Mouse (Mus musculus): Measurements from ENCODE around the gene Susd3. TPM values are rescaled to one million over a fixed set of nuclear protein-coding genes. Genes with fewer than 3 reads are reported as not detected.

The Susd3 gene
- 1.8 and 1.9 TPM in 2 replicates for polyA plus RNA-seq (2015; fragmentation: Nextera tagmentation; extraction: Ambion mirVana)

DNA sequence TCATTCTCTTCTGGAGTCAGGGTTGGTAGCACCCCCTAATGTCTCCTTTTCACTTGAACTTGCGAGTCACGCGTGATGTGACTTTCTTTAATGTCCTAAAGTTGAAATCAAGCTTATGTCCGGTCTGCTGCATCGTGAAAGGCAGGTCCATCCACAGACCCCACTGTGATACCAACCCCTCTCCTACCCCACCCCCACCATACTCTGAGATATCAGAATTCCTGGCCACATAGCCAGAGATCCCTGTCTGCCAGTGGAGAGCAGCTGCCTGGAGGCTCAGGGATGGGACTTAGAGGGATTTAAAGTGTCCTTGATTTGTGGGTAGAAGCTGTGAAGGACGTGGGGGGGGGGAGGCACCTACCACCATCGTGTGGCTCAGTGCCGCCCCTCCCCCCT, at the start of gene Susd3:
Susd3 (minus strand) TSS at position 240 of the 396 bp plus-strand sequence.
- H3K27ac ChIP-seq: no peak within 1 kb of the TSS
- no peak for ATAC-seq (ENCODE audit: low FRiP score, low read depth)
- H3K9ac ChIP-seq: peak within 1 kb of the TSS; percentile 62
- H3K4me2 ChIP-seq (replicated peaks): peak within 1 kb of the TSS; percentile 75
- no peaks in the 10 kb centered on the region for H3K9me3 ChIP-seq
- peak within 1 kb of the TSS; percentile 49 for H3K4me3 ChIP-seq
- peaks cover 10% of the 10 kb centered on the region; the same call in 1 of the 2 replicates for H3K4me1 ChIP-seq
- no peaks in the 10 kb centered on the region for H3K36me3 ChIP-seq
- 18% methylated on average over 8 of the region's 8 CpGs for WGBS
- H3K27me3 ChIP-seq: peaks cover 59% of the 10 kb centered on the region

DNA sequence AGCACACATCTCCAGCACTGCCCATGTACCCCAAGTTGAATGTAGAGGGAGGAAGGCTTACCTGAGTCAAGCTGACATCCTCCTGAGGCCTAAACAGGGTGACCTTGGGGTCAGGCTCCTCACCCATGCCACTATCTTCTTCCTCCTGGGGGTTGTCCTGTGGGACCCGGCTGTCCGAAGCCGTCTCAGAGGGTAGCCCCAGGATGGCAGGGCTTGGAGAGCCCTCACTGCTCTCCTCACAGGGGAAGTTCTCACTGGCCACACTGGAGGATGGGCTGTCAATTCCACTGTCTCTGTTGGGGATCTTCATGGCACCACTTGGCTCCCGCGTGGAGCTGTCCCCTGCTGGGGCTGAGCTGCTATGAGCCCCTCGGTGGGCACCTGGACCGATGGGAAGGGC, 47.8 kb upstream of the Susd3 start:
- ATAC-seq (ENCODE audit: low FRiP score, low read depth): no peak
- no peaks in the 10 kb centered on the region for H3K4me1 ChIP-seq
- H3K36me3 ChIP-seq: no peaks in the 10 kb centered on the region
- no peak overlapping the region for H3K9ac ChIP-seq
- no peak overlapping the region for H3K27ac ChIP-seq
- H3K4me3 ChIP-seq: no peak overlapping the region
- H3K4me2 ChIP-seq (replicated peaks): no peak overlapping the region
- 82% methylated on average over 7 of the region's 7 CpGs for WGBS
- no peaks in the 10 kb centered on the region for H3K27me3 ChIP-seq
- 0 out of 2 replicates have a peak, but pooled peaks cover 3% of the 10 kb centered on the region for H3K9me3 ChIP-seq

DNA sequence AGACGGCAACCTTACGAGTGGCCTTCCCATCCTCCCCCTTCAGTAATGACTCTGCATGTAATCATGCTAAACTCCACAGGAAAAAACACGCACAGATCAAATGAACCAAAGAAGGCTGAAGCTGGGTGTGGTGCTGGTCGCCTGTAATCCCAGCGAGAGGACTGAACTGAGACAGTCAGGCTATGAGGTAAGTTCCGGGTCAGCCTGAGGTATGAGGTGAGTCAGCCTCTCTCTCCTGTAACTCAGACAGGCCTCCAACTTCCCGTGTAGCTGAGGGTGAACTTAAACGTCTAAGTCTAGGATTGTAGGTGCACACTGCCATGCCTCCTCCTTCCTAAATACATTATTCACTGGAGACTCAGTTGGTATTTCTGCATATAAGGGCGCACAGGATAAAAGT, 45.6 kb upstream of the Susd3 start:
- Histone ChIP-seq H3K4me1 (no peaks in the 10 kb centered on the region), H3K27ac (no peak overlapping the region), H3K9me3 (0 out of 2 replicates have a peak, but pooled peaks cover 3% of the 10 kb centered on the region), H3K36me3 (no peaks in the 10 kb centered on the region), H3K27me3 (no peaks in the 10 kb centered on the region), H3K4me3 (no peak overlapping the region), H3K9ac (no peak overlapping the region), H3K4me2 (replicated peaks) (no peak overlapping the region)
- ATAC-seq (ENCODE audit: low FRiP score, low read depth): no peak
- WGBS: 78% methylated on average over 9 of the region's 9 CpGs

DNA sequence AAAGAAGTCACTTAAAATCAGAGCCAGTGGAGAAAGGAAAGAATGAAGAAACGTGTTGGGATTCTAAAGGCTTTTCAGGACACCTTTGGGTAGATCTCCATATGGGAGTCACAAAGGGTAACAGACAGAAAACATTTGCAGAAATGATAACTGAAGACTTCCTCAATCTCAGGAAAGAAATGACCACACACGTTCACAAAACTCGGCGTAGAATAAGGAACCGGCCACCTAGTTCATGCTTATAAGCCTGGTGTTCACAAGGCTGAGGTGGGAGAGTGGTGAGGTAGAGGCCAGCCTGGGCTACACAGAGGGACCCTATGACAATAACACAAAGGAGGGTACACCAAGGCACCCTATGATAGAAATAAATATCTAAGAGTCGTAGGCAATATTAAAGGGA, 43.4 kb upstream of the Susd3 start:
- H3K4me1 ChIP-seq: no peaks in the 10 kb centered on the region
- 0 out of 2 replicates have a peak, but pooled peaks cover 3% of the 10 kb centered on the region for H3K9me3 ChIP-seq
- no peak overlapping the region for H3K4me2 ChIP-seq (replicated peaks)
- H3K36me3 ChIP-seq: no peaks in the 10 kb centered on the region
- 86% methylated on average over 6 of the region's 6 CpGs for WGBS
- no peak overlapping the region for H3K9ac ChIP-seq
- H3K4me3 ChIP-seq: no peak overlapping the region
- no peaks in the 10 kb centered on the region for H3K27me3 ChIP-seq
- no peak for ATAC-seq (ENCODE audit: low FRiP score, low read depth)
- H3K27ac ChIP-seq: no peak overlapping the region

- ATAC-seq (ENCODE audit: low FRiP score, low read depth): no peak
- no peak overlapping the region for H3K4me3 ChIP-seq
- WGBS: 46% methylated on average over 1 of the region's 1 CpGs
- H3K9me3 ChIP-seq: 0 out of 2 replicates have a peak, but pooled peaks cover 3% of the 10 kb centered on the region
- H3K4me1 ChIP-seq: no peaks in the 10 kb centered on the region
- H3K27ac ChIP-seq: no peak overlapping the region
- H3K36me3 ChIP-seq: no peaks in the 10 kb centered on the region
- no peak overlapping the region for H3K9ac ChIP-seq
- H3K4me2 ChIP-seq (replicated peaks): no peak overlapping the region
- H3K27me3 ChIP-seq: no peaks in the 10 kb centered on the region
Measured at GRCm38 (mm10) chr13:49291398-49291797, 42.9 kb upstream of the Susd3 start.

- no peaks in the 10 kb centered on the region for H3K27me3 ChIP-seq
- H3K36me3 ChIP-seq: no peaks in the 10 kb centered on the region; the same call in 1 of the 2 replicates
- H3K4me3 ChIP-seq: no peak overlapping the region
- no peak for ATAC-seq (ENCODE audit: low FRiP score, low read depth)
- no peak overlapping the region for H3K27ac ChIP-seq
- H3K4me1 ChIP-seq: no peaks in the 10 kb centered on the region
- no peak overlapping the region for H3K4me2 ChIP-seq (replicated peaks)
- H3K9ac ChIP-seq: no peak overlapping the region
- WGBS: 86% methylated on average over 6 of the region's 6 CpGs
- 0 out of 2 replicates have a peak, but pooled peaks cover 3% of the 10 kb centered on the region for H3K9me3 ChIP-seq
Measured at GRCm38 (mm10) chr13:49287224-49287623, 38.7 kb upstream of the Susd3 start.

DNA sequence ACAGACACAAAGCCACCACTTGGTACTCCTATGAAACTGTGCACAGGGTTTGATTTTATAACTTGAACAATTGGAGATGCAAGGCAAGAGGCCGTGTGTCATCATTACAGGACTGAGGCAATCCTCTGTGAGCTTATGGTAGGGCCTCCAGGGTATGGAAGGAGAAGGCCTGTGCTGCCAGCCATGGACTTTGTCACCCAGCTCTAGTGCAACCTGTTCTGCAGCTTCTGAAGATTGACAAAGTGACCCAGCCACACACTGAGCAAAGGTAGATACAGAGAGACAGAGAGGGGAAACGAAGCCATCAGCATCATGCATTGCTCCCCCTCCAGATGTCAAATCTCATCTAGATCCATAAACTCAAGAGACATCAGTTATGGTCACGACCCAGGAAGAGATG, 38.2 kb upstream of the Susd3 start:
- H3K27ac ChIP-seq: no peak overlapping the region
- H3K27me3 ChIP-seq: no peaks in the 10 kb centered on the region
- no peak overlapping the region for H3K4me3 ChIP-seq
- 66% methylated on average over 3 of the region's 3 CpGs for WGBS
- ATAC-seq (ENCODE audit: low FRiP score, low read depth): no peak
- no peak overlapping the region for H3K9ac ChIP-seq
- H3K36me3 ChIP-seq: no peaks in the 10 kb centered on the region; the same call in 1 of the 2 replicates
- 0 out of 2 replicates have a peak, but pooled peaks cover 3% of the 10 kb centered on the region for H3K9me3 ChIP-seq
- H3K4me1 ChIP-seq: no peaks in the 10 kb centered on the region
- no peak overlapping the region for H3K4me2 ChIP-seq (replicated peaks)

- no peak overlapping the region for H3K4me3 ChIP-seq
- H3K9me3 ChIP-seq: peaks cover 9% of the 10 kb centered on the region
- H3K4me2 ChIP-seq (replicated peaks): no peak overlapping the region
- H3K9ac ChIP-seq: no peak overlapping the region
- no peaks in the 10 kb centered on the region for H3K27me3 ChIP-seq
- no peaks in the 10 kb centered on the region for H3K4me1 ChIP-seq
- WGBS: 75% methylated on average over 9 of the region's 9 CpGs
- H3K36me3 ChIP-seq: peaks cover 3% of the 10 kb centered on the region; the same call in 1 of the 2 replicates
- no peak overlapping the region for H3K27ac ChIP-seq
- no peak for ATAC-seq (ENCODE audit: low FRiP score, low read depth)
Measured at GRCm38 (mm10) chr13:49283686-49284085, 35.2 kb upstream of the Susd3 start.

- H3K9me3 ChIP-seq: peaks cover 9% of the 10 kb centered on the region
- no peak overlapping the region for H3K4me2 ChIP-seq (replicated peaks)
- ATAC-seq (ENCODE audit: low FRiP score, low read depth): peak; percentile 24; the same call in 1 of the 2 replicates
- no peak overlapping the region for H3K4me3 ChIP-seq
- no peak overlapping the region for H3K27ac ChIP-seq
- H3K4me1 ChIP-seq: no peaks in the 10 kb centered on the region
- no peaks in the 10 kb centered on the region for H3K27me3 ChIP-seq
- 57% methylated on average over 2 of the region's 2 CpGs for WGBS
- no peak overlapping the region for H3K9ac ChIP-seq
- H3K36me3 ChIP-seq: peaks cover 3% of the 10 kb centered on the region; the same call in 1 of the 2 replicates
Measured at GRCm38 (mm10) chr13:49282168-49282567, 33.7 kb upstream of the Susd3 start.

DNA sequence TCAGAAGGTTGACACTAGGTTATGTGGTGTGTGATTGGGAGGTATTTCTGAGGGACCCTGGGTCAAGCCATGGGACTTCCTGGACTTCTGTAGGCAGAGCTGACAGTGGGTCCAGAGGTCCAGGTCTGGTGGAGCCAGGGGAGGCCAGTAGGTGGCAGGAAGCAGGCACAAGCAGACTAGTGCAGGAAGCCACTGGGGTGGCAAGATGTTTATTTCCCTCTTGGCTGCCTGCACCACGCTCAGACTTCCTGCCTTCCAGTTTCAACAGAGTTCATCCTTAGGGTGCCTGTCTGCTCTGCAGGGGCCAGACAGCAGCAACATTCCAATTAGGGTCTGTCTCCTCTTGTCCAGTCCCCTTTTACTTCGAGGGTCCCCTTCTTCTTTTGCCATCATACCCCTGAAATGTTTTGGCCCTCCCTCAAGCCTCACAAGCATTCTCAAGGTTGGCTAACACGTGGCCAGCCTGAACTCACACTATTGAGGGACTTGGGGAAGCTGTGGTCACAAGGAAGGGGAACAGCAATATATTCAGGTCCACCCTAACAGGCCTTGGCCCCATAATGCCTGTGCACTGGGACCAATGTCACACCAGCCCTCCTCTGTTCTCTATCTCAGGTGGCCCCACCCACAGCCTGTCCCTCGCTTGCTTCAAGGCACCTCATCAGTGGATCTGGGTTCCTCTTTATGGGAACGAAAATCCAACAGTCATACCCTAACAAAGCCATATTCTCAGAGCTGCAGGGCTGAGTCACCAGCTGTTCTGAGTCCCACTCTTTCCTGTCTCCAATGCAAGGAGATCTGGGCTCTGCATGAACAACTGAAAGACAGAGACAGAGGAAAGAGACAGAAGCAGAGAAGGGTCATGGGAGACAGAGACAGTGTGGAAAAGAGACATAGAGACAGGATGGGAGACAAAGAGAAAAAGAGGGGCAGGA, 23.6 kb upstream of the Susd3 start:
- WGBS: 58% methylated on average over 5 of the region's 5 CpGs
- H3K4me3 ChIP-seq: no peak overlapping the region
- no peaks in the 10 kb centered on the region for H3K36me3 ChIP-seq
- H3K27ac ChIP-seq: no peak overlapping the region
- no peak for ATAC-seq (ENCODE audit: low FRiP score, low read depth)
- no peaks in the 10 kb centered on the region for H3K27me3 ChIP-seq
- H3K9ac ChIP-seq: no peak overlapping the region
- no peak overlapping the region for H3K4me2 ChIP-seq (replicated peaks)
- H3K9me3 ChIP-seq: no peaks in the 10 kb centered on the region
- no peaks in the 10 kb centered on the region for H3K4me1 ChIP-seq

- Histone ChIP-seq H3K4me2 (replicated peaks) (no peak overlapping the region), H3K36me3 (no peaks in the 10 kb centered on the region), H3K27ac (no peak overlapping the region), H3K9ac (no peak overlapping the region), H3K27me3 (no peaks in the 10 kb centered on the region), H3K4me3 (no peak overlapping the region), H3K4me1 (no peaks in the 10 kb centered on the region), H3K9me3 (no peaks in the 10 kb centered on the region)
- 85% methylated on average over 8 of the region's 8 CpGs for WGBS
- ATAC-seq (ENCODE audit: low FRiP score, low read depth): no peak
Measured at GRCm38 (mm10) chr13:49270500-49270899, 22.0 kb upstream of the Susd3 start.

DNA sequence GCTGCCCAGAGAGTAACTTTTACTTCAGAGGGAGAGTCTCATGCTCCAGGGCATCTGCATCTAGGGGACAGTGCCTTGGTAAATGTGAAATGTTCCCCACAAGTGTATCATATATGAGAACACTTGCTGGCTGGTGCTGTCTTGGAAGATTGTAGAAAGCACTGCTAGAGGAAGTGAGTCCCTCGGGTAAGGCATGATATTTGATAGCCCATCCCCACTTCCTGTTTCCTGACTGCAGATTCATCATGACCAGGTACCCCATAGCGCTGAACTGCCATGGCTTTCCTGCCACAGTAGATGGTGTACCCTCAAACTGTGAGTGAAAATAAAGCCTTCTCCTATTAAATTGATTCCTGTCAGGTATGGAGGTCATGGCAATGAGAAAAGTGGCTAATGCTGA, 19.1 kb upstream of the Susd3 start:
- Histone ChIP-seq H3K27me3 (no peaks in the 10 kb centered on the region), H3K4me1 (no peaks in the 10 kb centered on the region), H3K4me3 (no peak overlapping the region), H3K27ac (no peak overlapping the region), H3K4me2 (replicated peaks) (no peak overlapping the region), H3K36me3 (no peaks in the 10 kb centered on the region), H3K9ac (no peak overlapping the region), H3K9me3 (no peaks in the 10 kb centered on the region)
- no peak for ATAC-seq (ENCODE audit: low FRiP score, low read depth)
- WGBS: 50% methylated on average over 2 of the region's 2 CpGs
